Mouse (Mus musculus): ENCODE measurements at regions not wholly inside any gene's neighbourhood (a gene's known extent, or its start where the extent isn't known, plus 50 kb on each side); places are given as distances from the start of the nearest gene placed in this dataset.

DNA sequence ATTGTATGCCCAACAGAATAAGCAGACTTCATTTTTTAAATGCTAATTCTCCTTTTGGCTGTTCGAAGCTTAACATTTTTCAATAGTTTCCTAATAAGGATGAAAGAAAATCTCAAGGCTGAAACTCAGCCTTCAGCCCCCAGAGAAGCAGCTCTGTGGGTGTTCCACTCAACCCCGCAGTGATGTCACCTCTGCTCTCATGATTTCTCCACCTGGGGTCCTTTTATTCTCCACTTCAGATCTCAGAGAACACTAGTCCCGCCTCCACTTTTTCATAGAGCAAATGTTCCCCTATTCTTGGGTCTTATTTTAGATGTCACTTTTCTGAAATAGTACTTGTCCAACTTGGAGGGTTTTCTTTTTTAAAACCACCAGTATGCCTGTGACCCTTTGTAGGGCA is 567.3 kb downstream of the Cntn3 start:
- TF ChIP-seq CTCF (IDR thresholded peaks at IDR 0.05; ENCODE audit: low read depth) (no peak), EP300 (optimal IDR thresholded peaks at IDR 0.05) (no peak)
